Comparison of ENCODE assay signal across 10 mouse cellular contexts in genomic region chr14:31383470-31384050, GRCm38 (mm10). TPM values are rescaled to one million over a fixed set of nuclear protein-coding genes. Genes with fewer than 3 reads are reported as not detected.
DNase-seq lines count a peak whose midpoint lies in the region; ATAC-seq and TF ChIP-seq lines count a peak whose summit lies in the region.
"Had no signal": no experiment of that assay in that cellular context is flagged by ENCODE, and none has a peak within 500 bp of the region (broad histone marks: within the 10 kb centered on the region; RNA-seq: fewer than 3 reads in every experiment).

No protein-coding gene starts in this region.

- H3K4me1 ChIP-seq in midbrain, postnatal 0 days (ENCODE audit: insufficient read depth, low read length) = no peaks in the 10 kb centered on the region
- H3K4me1 ChIP-seq in midbrain, embryonic 14.5 days (ENCODE audit: control insufficient read depth, insufficient read depth, low read length) = no peaks in the 10 kb centered on the region

- H3K4me2 ChIP-seq in midbrain, postnatal 0 days (ENCODE audit: low read depth, low read length, poor library complexity, severe bottlenecking) = no peak overlapping the region
- H3K4me2 ChIP-seq in midbrain, embryonic 14.5 days (ENCODE audit: low read length) = no peak overlapping the region
- H3K4me2 ChIP-seq: liver, embryonic 15.5 days had no signal

- no peak overlapping the region for H3K4me3 ChIP-seq in midbrain, postnatal 0 days (ENCODE audit: low read depth, low read length)
- no peak overlapping the region for H3K4me3 ChIP-seq in midbrain, embryonic 14.5 days (replicated peaks; ENCODE audit: low read depth, low read length)
- H3K4me3 ChIP-seq in left cerebral cortex, adult 2 months = no peak overlapping the region
- H3K4me3 ChIP-seq: erythroblast, embryonic 14.5 days; liver, embryonic 15.5 days had no signal

- intact Hi-C loops in left cerebral cortex, adult 2 months (cut with DNase I) = loop anchor here (2.0 kb wide), 1 partner anchor 89 kb away; no protein-coding TSS in a partner anchor

- no peaks in the 10 kb centered on the region for H3K9me3 ChIP-seq in midbrain, postnatal 0 days (ENCODE audit: low read length)
- no peaks in the 10 kb centered on the region for H3K9me3 ChIP-seq in midbrain, embryonic 14.5 days (ENCODE audit: control insufficient read depth, low read length)
- H3K9me3 ChIP-seq: liver, embryonic 15.5 days had no signal

- no peak overlapping the region for H3K27ac ChIP-seq in midbrain, postnatal 0 days (ENCODE audit: low read depth, low read length)
- H3K27ac ChIP-seq in midbrain, embryonic 14.5 days (replicated peaks; ENCODE audit: low read depth, low read length) = no peak overlapping the region
- peak overlapping the region; percentile 83 for H3K27ac ChIP-seq in left cerebral cortex, adult 2 months
- H3K27ac ChIP-seq: liver, embryonic 15.5 days had no signal

- H3K36me3 ChIP-seq in midbrain, postnatal 0 days (ENCODE audit: insufficient read depth, low read length) = peaks cover 29% of the 10 kb centered on the region
- H3K36me3 ChIP-seq in midbrain, embryonic 14.5 days (ENCODE audit: control insufficient read depth, insufficient read depth, low read length) = peaks cover 41% of the 10 kb centered on the region

- ATAC-seq in midbrain, postnatal 0 days (ENCODE audit: low FRiP score) = no peak
- no peak for ATAC-seq in midbrain, embryonic 14.5 days (ENCODE audit: low FRiP score, low TSS enrichment)

- H3K27me3 ChIP-seq in midbrain, postnatal 0 days (ENCODE audit: insufficient read depth, low read length) = no peaks in the 10 kb centered on the region
- no peaks in the 10 kb centered on the region for H3K27me3 ChIP-seq in midbrain, embryonic 14.5 days (ENCODE audit: control insufficient read depth, insufficient read depth, low read length)
- H3K27me3 ChIP-seq: liver, embryonic 15.5 days had no signal

- TF ChIP-seq CTCF in midbrain, postnatal 0 days (IDR thresholded peaks at IDR 0.05) = no peak
- no peak for TF ChIP-seq CTCF in left cerebral cortex, adult 2 months (IDR thresholded peaks at IDR 0.05)

- DNase-seq in midbrain, postnatal 0 days (ENCODE audit: low spot score) = peak; percentile 39
- DNase-seq in midbrain, embryonic 14.5 days = no peak
- peak; percentile 82 for DNase-seq in cerebellum, postnatal 25 days
- DNase-seq in left cerebral cortex, adult 2 months (ENCODE audit: extremely low spot score in 1 of 2, low spot score in 2 of 2) = peak; percentile 70 to 74
- peak; percentile 84 for DNase-seq in telencephalon, adult 2 months (ENCODE audit: low read depth, low spot score)
- DNase-seq in urinary bladder, postnatal 10 days (ENCODE audit: low spot score) = no peak
- no peak for DNase-seq in kidney, postnatal 10 days
- DNase-seq: thymus, postnatal 14 days had no signal

- WGBS in midbrain, postnatal 0 days = 78% methylated on average over 11 of the region's 11 CpGs
- 72% methylated on average over 11 of the region's 11 CpGs for WGBS in midbrain, embryonic 14.5 days

- no peak overlapping the region for H3K9ac ChIP-seq in midbrain, postnatal 0 days (replicated peaks; ENCODE audit: low read length, poor library complexity, severe bottlenecking)
- no peak overlapping the region for H3K9ac ChIP-seq in midbrain, embryonic 14.5 days (replicated peaks; ENCODE audit: low read length)
- H3K9ac ChIP-seq: liver, embryonic 15.5 days had no signal

RNA-seq across cellular contexts. Expression of gene Capn7, which starts 47.1 kb away (rescaled TPM):
- total RNA-seq in midbrain, postnatal 0 days (2014; rRNA removed) = 73.7 and 84.3 TPM in 2 replicates
- 55.9 and 56.8 TPM in 2 replicates for polyA plus RNA-seq in midbrain, postnatal 0 days (2015; fragmentation: Nextera tagmentation; extraction: Ambion mirVana)
- polyA plus RNA-seq in midbrain, embryonic 14.5 days (2014; fragmentation: Nextera tagmentation; extraction: Ambion mirVana) = 67.1 and 89.4 TPM in 2 replicates
- total RNA-seq in left cerebral cortex, adult 2 months (2021) = 10 to 100 TPM; 33.8 to 38.3 TPM

RNA-seq across cellular contexts. Expression of gene Sh3bp5, which starts 52.3 kb away (rescaled TPM):
- 61.7 and 76.5 TPM in 2 replicates for total RNA-seq in midbrain, postnatal 0 days (2014; rRNA removed)
- 141 and 165 TPM in 2 replicates for polyA plus RNA-seq in midbrain, postnatal 0 days (2015; fragmentation: Nextera tagmentation; extraction: Ambion mirVana)
- polyA plus RNA-seq in midbrain, embryonic 14.5 days (2014; fragmentation: Nextera tagmentation; extraction: Ambion mirVana) = 40.0 and 82.4 TPM in 2 replicates
- total RNA-seq in left cerebral cortex, adult 2 months (2021) = 10 to 100 TPM; 63.5 to 65.4 TPM

RNA-seq across cellular contexts. Expression of gene Dnah1, which starts 59.9 kb away (rescaled TPM):
- 4.2 and 7.8 TPM in 2 replicates for total RNA-seq in midbrain, postnatal 0 days (2014; rRNA removed)
- polyA plus RNA-seq in midbrain, postnatal 0 days (2015; fragmentation: Nextera tagmentation; extraction: Ambion mirVana) = 3.1 and 3.4 TPM in 2 replicates
- 3.8 and 5.2 TPM in 2 replicates for polyA plus RNA-seq in midbrain, embryonic 14.5 days (2014; fragmentation: Nextera tagmentation; extraction: Ambion mirVana)
- total RNA-seq in left cerebral cortex, adult 2 months (2021) = 1 to 10 TPM; 4.6 to 5.8 TPM
- polyA plus RNA-seq: erythroblast, embryonic 14.5 days had no signal

Comparison
In these comparisons a context has a peak if more than half of its experiments do, and no peak if none do; other contexts are left out.
1. DNase-seq: peak in midbrain, postnatal 0 days (single experiment), cerebellum, postnatal 25 days (2 of 2), left cerebral cortex, adult 2 months (2 of 2) and telencephalon, adult 2 months (single experiment); none in midbrain, embryonic 14.5 days (single experiment), urinary bladder, postnatal 10 days (single experiment) and kidney, postnatal 10 days (single experiment).